Mouse (Mus musculus) stomach, postnatal 0 days (tissue): ENCODE results near the gene Wdr61. TPM values are rescaled to one million over a fixed set of nuclear protein-coding genes. Genes with fewer than 3 reads are reported as not detected.

Experiments
- ATAC-seq: fragments of 200-750 bp; cut with Nextera tagmentation; 2 replicates; pipeline ENCODE4 v1.8.0; 2017; ENCODE audit not compliant: low FRiP score, low TSS enrichment
- DNase-seq: peaks from one replicate; pipeline ENCODE4 v3.0.0-alpha.2; 2016; ENCODE audit warnings: low spot score
- H3K27ac ChIP-seq: fragments of 300-500 bp; sonication (generic); replicated peaks from 2 replicates; pipeline ENCODE4 v1.5.1; 2014; ENCODE audit warnings: mild to moderate bottlenecking, control low read depth
- H3K27me3 ChIP-seq: fragments of 300-500 bp; sonication (generic); 2 replicates; pipeline ENCODE4 v1.6.1; 2014; ENCODE audit warnings: low read length; ENCODE audit not compliant: control insufficient read depth, insufficient read depth
- H3K36me3 ChIP-seq: fragments of 300-500 bp; sonication (generic); 2 replicates; pipeline ENCODE4 v1.6.1; 2014; ENCODE audit warnings: low read length, mixed read lengths; ENCODE audit not compliant: control insufficient read depth, insufficient read depth
- H3K4me1 ChIP-seq: fragments of 300-500 bp; sonication (generic); replicated peaks from 2 replicates; pipeline ENCODE4 v1.6.1; 2014; ENCODE audit warnings: antibody characterized with exemption; ENCODE audit not compliant: control insufficient read depth, insufficient read depth
- H3K4me2 ChIP-seq: fragments of 300-500 bp; sonication (generic); replicated peaks from 2 replicates; pipeline ENCODE4 v1.6.1; 2014; ENCODE audit warnings: low read depth, mild to moderate bottlenecking, control low read depth, moderate library complexity
- H3K4me3 ChIP-seq: fragments of 300-500 bp; sonication (generic); 2 replicates; pipeline ENCODE4 v1.5.1; 2014; ENCODE audit warnings: low read depth, low read length, control low read depth
- H3K9ac ChIP-seq: fragments of 300-500 bp; sonication (generic); 2 replicates; pipeline ENCODE4 v1.6.1; 2014; ENCODE audit warnings: mild to moderate bottlenecking, low read length, control low read depth, mixed read lengths
- H3K9me3 ChIP-seq: fragments of 300-500 bp; sonication (generic); 2 replicates; pipeline ENCODE4 v1.6.1; 2016; ENCODE audit warnings: low read length; ENCODE audit not compliant: control insufficient read depth
- CTCF ChIP-seq: IDR thresholded peaks from 2 replicates; pipeline ENCODE4 v1.5.1; 2016; ENCODE audit warnings: antibody characterized with exemption, low read depth, mild to moderate bottlenecking, moderate library complexity
- EP300 ChIP-seq: optimal IDR thresholded peaks from 2 replicates; pipeline ENCODE3; 2016; ENCODE audit warnings: antibody characterized with exemption
- WGBS: fragments of 180-500 bp; shearing (Covaris S2); extraction: QIAGEN DNeasy Blood & Tissue Kit; methylation state at CpG from one replicate; pipeline ENCODE4 v1.1.7; 2014; 5-methylcytosine and 5-hydroxymethylcytosine counted together
- polyA plus RNA-seq: library from polyadenylated mRNA; unstranded; fragments of >200 nt; fragmentation: Nextera tagmentation; extraction: Ambion mirVana; gene quantifications from 2 replicates; pipeline ENCODE4 v1.2.1, GENCODE M21; 2015

Wdr61 gene
- polyA plus RNA-seq, 1 experiment from 2014 or later = 129 TPM

- H3K36me3 ChIP-seq = peaks cover 32% of the 10 kb centered on the region
- 86% methylated on average over 7 of the region's 7 CpGs for WGBS
- H3K4me1 ChIP-seq = no peaks in the 10 kb centered on the region
Observed at GRCm38 (mm10) chr9:54722156-54722555, 12.2 kb downstream of the Wdr61 start.

GRCm38 (mm10) chr9:54717527-54717926 is 16.8 kb downstream of the Wdr61 start:
- Histone ChIP-seq H3K4me2 (no peak overlapping the region), H3K27ac (no peak overlapping the region), H3K9ac (no peak overlapping the region), H3K9me3 (no peaks in the 10 kb centered on the region), H3K4me1 (no peaks in the 10 kb centered on the region), H3K27me3 (no peaks in the 10 kb centered on the region), H3K4me3 (no peak overlapping the region), H3K36me3 (peaks cover 28% of the 10 kb centered on the region)
- TF ChIP-seq EP300 = no peak
- DNase-seq = no peak
- WGBS = 57% methylated on average over 3 of the region's 3 CpGs
- ATAC-seq = peak; percentile 32; the same call in 1 of the 2 replicates

More at GRCm38 (mm10) chr9:54722156-54722555, 12.2 kb downstream of the Wdr61 start:
- H3K27ac ChIP-seq = no peak overlapping the region
- no peak overlapping the region for H3K4me2 ChIP-seq
- no peaks in the 10 kb centered on the region for H3K27me3 ChIP-seq
- H3K9ac ChIP-seq = no peak overlapping the region
- ATAC-seq = no peak
- TF ChIP-seq EP300 (no peak), CTCF (no peak)
- no peak for DNase-seq
- H3K4me3 ChIP-seq = no peak overlapping the region
- H3K9me3 ChIP-seq = no peaks in the 10 kb centered on the region

GRCm38 (mm10) chr9:54715776-54716175 is 18.5 kb downstream of the Wdr61 start:
- ATAC-seq (no peak), DNase-seq (no peak)
- Histone ChIP-seq H3K4me3 (no peak overlapping the region), H3K27ac (no peak overlapping the region), H3K27me3 (no peaks in the 10 kb centered on the region), H3K9ac (no peak overlapping the region), H3K4me1 (no peaks in the 10 kb centered on the region), H3K4me2 (no peak overlapping the region), H3K9me3 (no peaks in the 10 kb centered on the region), H3K36me3 (peaks cover 26% of the 10 kb centered on the region)
- WGBS = 92% methylated on average over 3 of the region's 3 CpGs
- TF ChIP-seq CTCF = no peak
- TF ChIP-seq EP300 = no peak

GRCm38 (mm10) chr9:54708085-54708484 is 26.2 kb downstream of the Wdr61 start:
- Histone ChIP-seq H3K4me2 (no peak overlapping the region), H3K27me3 (no peaks in the 10 kb centered on the region), H3K4me1 (no peaks in the 10 kb centered on the region), H3K9ac (no peak overlapping the region), H3K4me3 (no peak overlapping the region), H3K9me3 (no peaks in the 10 kb centered on the region), H3K36me3 (0 out of 2 replicates have a peak, but pooled peaks cover 3% of the 10 kb centered on the region), H3K27ac (no peak overlapping the region)
- ATAC-seq (no peak), DNase-seq (no peak)
- WGBS = 89% methylated on average over 5 of the region's 5 CpGs
- TF ChIP-seq EP300 (no peak), CTCF (no peak)

- no peak overlapping the region for H3K9ac ChIP-seq
- TF ChIP-seq EP300 (no peak), CTCF (no peak)
- WGBS = 62% methylated on average over 8 of the region's 8 CpGs
- ATAC-seq (no peak), DNase-seq (no peak)
- no peak overlapping the region for H3K4me2 ChIP-seq
- no peaks in the 10 kb centered on the region for H3K27me3 ChIP-seq
- no peak overlapping the region for H3K4me3 ChIP-seq
- 0 out of 2 replicates have a peak, but pooled peaks cover 3% of the 10 kb centered on the region for H3K36me3 ChIP-seq
- H3K4me1 ChIP-seq = no peaks in the 10 kb centered on the region
- no peaks in the 10 kb centered on the region for H3K9me3 ChIP-seq
- H3K27ac ChIP-seq = no peak overlapping the region
Observed at GRCm38 (mm10) chr9:54707288-54707999, 26.9 kb downstream of the Wdr61 start.

DNA sequence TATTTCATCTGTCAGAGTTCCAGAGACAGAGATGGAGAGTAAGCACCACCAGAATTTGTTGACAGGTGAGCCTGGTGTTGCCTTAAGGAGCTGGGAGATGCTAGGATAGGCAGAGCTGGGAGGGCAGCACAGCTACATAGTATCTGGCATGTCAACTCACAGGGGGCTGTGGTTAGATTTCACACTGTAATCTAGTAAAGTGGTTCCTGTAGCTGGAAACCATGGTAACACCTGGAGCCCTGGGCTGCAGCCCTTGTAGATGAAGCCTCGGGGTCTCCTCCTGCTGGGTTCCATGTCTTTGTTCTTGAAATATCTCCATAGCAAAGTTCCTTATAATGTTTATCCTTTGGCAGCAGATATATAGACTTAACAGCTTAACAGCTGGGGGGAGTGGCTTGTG is 28.8 kb downstream of the Wdr61 start:
- H3K27me3 ChIP-seq = no peaks in the 10 kb centered on the region
- 23% methylated on average over 1 of the region's 1 CpGs for WGBS
- H3K36me3 ChIP-seq = no peaks in the 10 kb centered on the region
- TF ChIP-seq EP300 = no peak
- no peak for TF ChIP-seq CTCF
- no peak overlapping the region for H3K27ac ChIP-seq
- H3K4me2 ChIP-seq = no peak overlapping the region
- no peak overlapping the region for H3K9ac ChIP-seq
- ATAC-seq (no peak), DNase-seq (no peak)
- no peaks in the 10 kb centered on the region for H3K9me3 ChIP-seq
- H3K4me1 ChIP-seq = no peaks in the 10 kb centered on the region; the same call in 1 of the 2 replicates
- H3K4me3 ChIP-seq = no peak overlapping the region
